Mouse (Mus musculus): ENCODE data around the gene Adtrp. TPM values are rescaled to one million over a fixed set of nuclear protein-coding genes. Genes with fewer than 3 reads are reported as not detected.

Gene Adtrp
- total and polyA plus RNA-seq, 2 experiments from 2014 or later = not detected

DNA sequence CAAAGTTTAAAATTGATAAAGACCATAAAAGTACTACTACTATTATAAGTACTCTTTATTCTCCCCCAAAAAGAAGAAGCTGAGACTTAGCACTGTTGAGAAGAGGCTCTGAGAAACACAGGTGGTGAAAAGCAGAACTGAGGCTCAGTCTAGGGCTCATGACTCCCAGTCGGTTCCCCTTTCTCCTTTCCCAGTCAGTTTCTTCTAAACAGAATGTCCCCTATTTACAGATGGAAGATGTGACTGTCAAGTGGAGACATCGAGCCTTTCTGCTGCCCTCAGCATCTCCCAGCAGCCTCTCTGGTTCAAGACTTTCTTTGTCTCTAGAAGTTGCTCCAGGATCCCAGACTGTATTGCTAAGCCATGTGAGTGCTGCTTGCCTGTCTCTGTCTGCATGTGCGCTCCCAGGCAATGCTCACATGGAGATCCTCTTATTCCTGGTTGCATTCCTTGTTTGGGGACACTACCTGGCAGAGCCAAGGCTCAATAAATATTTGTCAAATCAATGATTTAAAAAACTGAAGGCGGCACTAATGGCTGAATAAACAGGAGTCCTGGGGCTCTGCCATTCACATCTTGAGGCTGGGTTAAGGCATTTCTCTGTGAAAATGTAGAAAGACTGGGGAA lies 36.3 kb upstream of the Adtrp start:
- no peak for ATAC-seq (ENCODE audit: low FRiP score)
- no peaks in the 10 kb centered on the region for H3K36me3 ChIP-seq (ENCODE audit: insufficient read depth, low read length)
- no peak overlapping the region for H3K4me3 ChIP-seq (ENCODE audit: low read depth, low read length)
- no peaks in the 10 kb centered on the region for H3K27me3 ChIP-seq (ENCODE audit: insufficient read depth, low read length)
- H3K27ac ChIP-seq (ENCODE audit: low read depth, low read length) = no peak overlapping the region
- no peak overlapping the region for H3K9ac ChIP-seq (replicated peaks; ENCODE audit: low read length, poor library complexity, severe bottlenecking)
- DNase-seq (ENCODE audit: low spot score) = no peak
- no peaks in the 10 kb centered on the region for H3K4me1 ChIP-seq (ENCODE audit: insufficient read depth, low read length)
- WGBS = 82% methylated on average over 4 of the region's 4 CpGs
- no peak overlapping the region for H3K4me2 ChIP-seq (ENCODE audit: low read depth, low read length, poor library complexity, severe bottlenecking)
- TF ChIP-seq CTCF (IDR thresholded peaks at IDR 0.05) = no peak
- H3K9me3 ChIP-seq (ENCODE audit: low read length) = no peaks in the 10 kb centered on the region

DNA sequence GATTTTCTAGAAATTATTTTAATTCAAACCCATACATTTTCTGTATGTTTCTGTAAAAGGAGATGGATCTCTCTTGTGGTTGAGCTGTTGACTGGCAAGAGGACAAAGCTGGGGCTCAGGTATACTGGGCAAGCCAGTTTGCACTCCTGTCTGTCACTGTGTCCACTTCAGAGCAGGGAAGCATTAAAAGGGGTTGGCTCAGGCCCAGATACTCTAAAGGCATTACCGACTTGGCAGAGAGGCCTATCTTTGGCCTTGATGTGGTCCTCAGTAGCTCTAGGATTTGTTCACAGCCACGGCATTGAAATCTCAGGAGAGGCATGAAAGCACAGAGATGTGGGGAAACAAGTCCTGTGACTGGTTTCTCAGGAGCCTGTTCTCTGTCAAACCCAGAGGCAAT lies 33.7 kb upstream of the Adtrp start:
- Histone ChIP-seq H3K4me3 (ENCODE audit: low read depth, low read length) (no peak overlapping the region), H3K4me2 (ENCODE audit: low read depth, low read length, poor library complexity, severe bottlenecking) (no peak overlapping the region), H3K9me3 (ENCODE audit: low read length) (no peaks in the 10 kb centered on the region), H3K27me3 (ENCODE audit: insufficient read depth, low read length) (no peaks in the 10 kb centered on the region), H3K4me1 (ENCODE audit: insufficient read depth, low read length) (no peaks in the 10 kb centered on the region), H3K9ac (replicated peaks; ENCODE audit: low read length, poor library complexity, severe bottlenecking) (no peak overlapping the region), H3K27ac (ENCODE audit: low read depth, low read length) (no peak overlapping the region), H3K36me3 (ENCODE audit: insufficient read depth, low read length) (no peaks in the 10 kb centered on the region)
- ATAC-seq (ENCODE audit: low FRiP score) = no peak
- no peak for TF ChIP-seq CTCF (IDR thresholded peaks at IDR 0.05)
- no peak for DNase-seq (ENCODE audit: low spot score)
- WGBS = 55% methylated on average over 2 of the region's 2 CpGs

DNA sequence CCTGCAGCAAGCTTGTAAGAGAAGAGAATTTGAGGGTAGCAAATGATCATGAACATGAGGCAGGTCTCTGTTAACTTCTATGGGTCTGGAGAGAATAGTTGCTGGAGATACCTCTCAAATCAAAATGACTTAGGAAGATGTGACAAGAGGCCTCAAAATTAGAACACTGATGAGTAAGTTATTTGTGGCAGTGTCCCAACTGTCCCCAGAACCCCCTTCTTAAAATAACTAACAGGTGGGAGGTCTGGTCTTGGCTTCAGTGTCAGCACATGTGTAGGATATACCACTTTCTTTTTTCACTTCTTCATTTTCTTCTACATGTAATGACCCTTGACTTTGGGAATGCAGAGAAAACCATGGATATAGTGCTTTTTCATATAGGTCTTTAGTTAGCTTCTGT lies 33.0 kb upstream of the Adtrp start:
- H3K4me1 ChIP-seq (ENCODE audit: insufficient read depth, low read length) = no peaks in the 10 kb centered on the region
- no peak overlapping the region for H3K9ac ChIP-seq (replicated peaks; ENCODE audit: low read length, poor library complexity, severe bottlenecking)
- no peaks in the 10 kb centered on the region for H3K27me3 ChIP-seq (ENCODE audit: insufficient read depth, low read length)
- H3K9me3 ChIP-seq (ENCODE audit: low read length) = no peaks in the 10 kb centered on the region
- TF ChIP-seq CTCF (IDR thresholded peaks at IDR 0.05) = no peak
- H3K4me3 ChIP-seq (ENCODE audit: low read depth, low read length) = no peak overlapping the region
- no peak overlapping the region for H3K4me2 ChIP-seq (ENCODE audit: low read depth, low read length, poor library complexity, severe bottlenecking)
- DNase-seq (ENCODE audit: low spot score) = no peak
- ATAC-seq (ENCODE audit: low FRiP score) = no peak
- no peaks in the 10 kb centered on the region for H3K36me3 ChIP-seq (ENCODE audit: insufficient read depth, low read length)
- no peak overlapping the region for H3K27ac ChIP-seq (ENCODE audit: low read depth, low read length)

DNA sequence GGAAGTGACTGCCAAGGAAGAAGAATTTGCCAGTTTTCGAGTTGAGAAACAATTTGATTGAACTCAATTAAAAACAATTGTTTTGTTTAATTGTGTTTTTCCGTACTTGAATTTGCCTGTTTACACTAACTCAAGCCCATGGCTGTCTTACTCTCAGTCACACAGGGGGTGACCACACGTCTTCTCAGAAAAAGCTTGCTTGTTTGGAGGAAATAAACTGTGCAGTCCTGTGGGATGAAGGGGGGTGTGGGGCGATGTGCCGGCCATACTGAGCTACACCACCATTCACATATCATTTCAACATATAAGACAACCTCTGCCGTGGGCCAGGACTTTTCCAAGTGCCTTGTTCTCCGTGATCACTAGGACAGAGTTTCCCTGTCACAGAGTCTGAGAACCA lies 25.2 kb upstream of the Adtrp start:
- no peak overlapping the region for H3K4me3 ChIP-seq (ENCODE audit: low read depth, low read length)
- no peak overlapping the region for H3K4me2 ChIP-seq (ENCODE audit: low read depth, low read length, poor library complexity, severe bottlenecking)
- 82% methylated on average over 7 of the region's 7 CpGs for WGBS
- H3K4me1 ChIP-seq (ENCODE audit: insufficient read depth, low read length) = no peaks in the 10 kb centered on the region
- ATAC-seq (ENCODE audit: low FRiP score) = no peak
- H3K27ac ChIP-seq (ENCODE audit: low read depth, low read length) = no peak overlapping the region
- no peaks in the 10 kb centered on the region for H3K9me3 ChIP-seq (ENCODE audit: low read length)
- no peak overlapping the region for H3K9ac ChIP-seq (replicated peaks; ENCODE audit: low read length, poor library complexity, severe bottlenecking)
- no peak for TF ChIP-seq CTCF (IDR thresholded peaks at IDR 0.05)
- no peaks in the 10 kb centered on the region for H3K27me3 ChIP-seq (ENCODE audit: insufficient read depth, low read length)
- DNase-seq (ENCODE audit: low spot score) = no peak
- H3K36me3 ChIP-seq (ENCODE audit: insufficient read depth, low read length) = no peaks in the 10 kb centered on the region

DNA sequence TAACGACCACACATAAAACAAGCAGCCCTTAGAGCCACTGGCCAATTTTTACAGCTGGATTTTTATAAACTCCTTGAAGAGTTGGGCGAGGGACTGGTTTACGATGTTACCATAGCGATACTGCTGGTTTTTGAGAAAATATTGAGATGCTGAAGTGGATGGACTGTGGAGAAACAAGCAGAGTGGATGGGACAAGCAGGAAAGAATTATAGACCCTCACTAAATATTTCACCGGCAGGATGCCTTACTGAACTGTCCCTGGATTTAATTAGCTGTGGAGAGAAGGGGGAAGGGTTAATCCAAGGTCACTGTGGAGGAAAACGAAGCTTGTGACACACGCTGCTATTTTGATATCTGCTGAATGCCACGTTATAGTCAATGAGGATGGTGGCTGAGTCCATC lies 24.7 kb upstream of the Adtrp start:
- H3K4me1 ChIP-seq (ENCODE audit: insufficient read depth, low read length) = no peaks in the 10 kb centered on the region
- no peak overlapping the region for H3K9ac ChIP-seq (replicated peaks; ENCODE audit: low read length, poor library complexity, severe bottlenecking)
- TF ChIP-seq CTCF (IDR thresholded peaks at IDR 0.05) = no peak
- ATAC-seq (ENCODE audit: low FRiP score) (no peak), DNase-seq (ENCODE audit: low spot score) (no peak)
- WGBS = 40% methylated on average over 8 of the region's 8 CpGs
- no peaks in the 10 kb centered on the region for H3K9me3 ChIP-seq (ENCODE audit: low read length)
- no peaks in the 10 kb centered on the region for H3K36me3 ChIP-seq (ENCODE audit: insufficient read depth, low read length)
- no peak overlapping the region for H3K4me2 ChIP-seq (ENCODE audit: low read depth, low read length, poor library complexity, severe bottlenecking)
- no peaks in the 10 kb centered on the region for H3K27me3 ChIP-seq (ENCODE audit: insufficient read depth, low read length)
- H3K4me3 ChIP-seq (ENCODE audit: low read depth, low read length) = no peak overlapping the region
- H3K27ac ChIP-seq (ENCODE audit: low read depth, low read length) = no peak overlapping the region

DNA sequence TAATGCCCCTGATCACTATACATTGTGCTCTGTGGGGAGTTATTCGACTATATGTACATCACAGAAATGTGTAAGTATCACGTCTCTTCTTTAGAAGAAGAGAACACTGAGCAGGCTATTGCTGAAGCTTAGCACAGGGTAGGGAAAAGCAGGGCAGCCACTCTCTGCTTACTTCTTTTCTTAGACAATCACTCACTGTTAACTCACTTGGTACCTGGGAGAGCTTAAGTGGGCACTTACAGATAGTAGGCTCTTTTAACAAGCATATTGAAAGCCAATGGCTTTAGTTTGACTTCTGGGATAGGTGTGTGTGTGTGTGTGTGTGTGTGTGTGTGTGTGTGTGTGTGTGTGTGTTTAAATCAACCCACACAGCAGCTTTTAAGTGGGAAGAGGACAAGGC lies 20.0 kb upstream of the Adtrp start:
- Histone ChIP-seq H3K27me3 (ENCODE audit: insufficient read depth, low read length) (no peaks in the 10 kb centered on the region), H3K36me3 (ENCODE audit: insufficient read depth, low read length) (no peaks in the 10 kb centered on the region), H3K27ac (ENCODE audit: low read depth, low read length) (no peak overlapping the region), H3K4me3 (ENCODE audit: low read depth, low read length) (no peak overlapping the region), H3K4me1 (ENCODE audit: insufficient read depth, low read length) (no peaks in the 10 kb centered on the region), H3K9ac (replicated peaks; ENCODE audit: low read length, poor library complexity, severe bottlenecking) (no peak overlapping the region), H3K9me3 (ENCODE audit: low read length) (no peaks in the 10 kb centered on the region), H3K4me2 (ENCODE audit: low read depth, low read length, poor library complexity, severe bottlenecking) (no peak overlapping the region)
- ATAC-seq (ENCODE audit: low FRiP score) (no peak), DNase-seq (ENCODE audit: low spot score) (no peak)
- WGBS = 88% methylated on average over 2 of the region's 2 CpGs
- no peak for TF ChIP-seq CTCF (IDR thresholded peaks at IDR 0.05)

All from midbrain, postnatal 0 days (tissue).